Mouse (Mus musculus): ENCODE measurements around the gene Fam69b.

DNA sequence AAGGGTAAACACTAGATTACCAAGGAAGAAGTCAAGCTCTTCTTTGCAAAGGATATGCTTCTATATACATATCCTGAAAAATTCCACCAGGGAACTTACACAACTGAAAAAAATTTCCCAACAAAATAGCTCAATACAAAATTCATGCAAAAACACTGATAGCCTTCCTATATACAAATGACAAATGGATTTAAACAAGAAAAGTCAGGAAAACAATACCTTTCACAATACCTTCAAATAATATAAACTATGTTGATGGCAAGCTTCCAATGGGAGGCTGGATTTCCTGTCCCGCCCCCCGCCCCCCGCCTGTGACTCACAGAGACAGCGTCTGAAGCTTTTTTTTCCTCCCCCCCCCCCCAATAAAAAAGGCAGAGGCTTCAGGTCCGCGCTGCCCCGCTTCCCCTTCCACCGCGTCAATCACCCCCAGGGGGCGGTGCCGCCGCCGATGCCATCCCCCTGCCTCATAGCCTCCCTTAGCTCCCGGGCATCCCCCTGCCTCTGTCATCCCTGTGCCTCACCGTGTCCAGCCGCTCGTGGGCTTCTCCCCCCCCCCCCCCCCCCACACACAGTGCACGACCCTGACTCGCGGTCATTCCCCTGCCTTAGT is 33.0 kb downstream of the Fam69b start:
- TF ChIP-seq CTCF (conservative IDR thresholded peaks at IDR 0.05; ENCODE audit: insufficient read depth, insufficient read length, low read depth, low read length) (no peak), POLR2A (IDR thresholded peaks at IDR 0.05; ENCODE audit: low read depth, low read length) (no peak)

Measured in kidney, adult 2 months (tissue).